17 mouse cellular contexts compared by ENCODE assay signal in the genomic region with DNA sequence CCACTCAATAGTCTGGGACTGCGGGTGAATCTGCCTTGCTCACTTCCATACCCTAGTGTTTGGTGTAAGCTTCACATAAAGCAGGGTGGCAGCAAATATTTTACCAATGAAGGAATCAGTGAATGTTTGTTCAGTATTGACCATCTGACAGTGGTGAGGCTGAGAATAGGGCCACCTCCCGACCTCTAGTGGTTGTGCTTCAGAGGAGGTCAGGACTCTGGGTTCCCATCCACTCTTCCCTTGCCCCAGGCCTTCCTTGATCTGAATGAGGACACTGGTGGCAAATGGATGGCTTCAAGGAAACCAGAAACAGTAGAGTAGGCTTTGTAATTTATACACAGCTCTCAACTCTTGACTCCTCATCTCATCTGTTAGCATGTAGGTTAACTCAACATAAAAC. TPM values are rescaled to one million over a fixed set of nuclear protein-coding genes. Genes with fewer than 3 reads are reported as not detected.
DNase-seq lines count a peak whose midpoint lies in the region; ATAC-seq and TF ChIP-seq lines count a peak whose summit lies in the region.
"Had no signal": no experiment of that assay in that cellular context is flagged by ENCODE, and none has a peak within 500 bp of the region (broad histone marks: within the 10 kb centered on the region; RNA-seq: fewer than 3 reads in every experiment).

No protein-coding gene starts in this region.

- TF ChIP-seq POLR2A in liver, adult 2 months (IDR thresholded peaks at IDR 0.05; ENCODE audit: extremely low read depth, insufficient read depth, low read length) = no peak

- H3K27me3 ChIP-seq in liver, adult 2 months (ENCODE audit: control insufficient read depth, insufficient read depth, low read length) = no peaks in the 10 kb centered on the region
- H3K27me3 ChIP-seq in E14TG2a.4 (ENCODE audit: insufficient read depth, low read length) = 0 out of 2 replicates have a peak, but pooled peaks cover 2% of the 10 kb centered on the region
- H3K27me3 ChIP-seq in liver, embryonic 15.5 days = no peaks in the 10 kb centered on the region; the same call in 1 of the 2 replicates
- H3K27me3 ChIP-seq: embryonic facial prominence, embryonic 15.5 days; limb, embryonic 13.5 days had no signal

- H3K4me2 ChIP-seq in liver, embryonic 15.5 days = no peak overlapping the region; the same call in 1 of the 2 replicates
- H3K4me2 ChIP-seq: embryonic facial prominence, embryonic 15.5 days had no signal

- H3K4me1 ChIP-seq in liver, adult 2 months (ENCODE audit: control insufficient read depth, insufficient read depth, low read length) = peaks cover 17% of the 10 kb centered on the region
- peaks cover 31% of the 10 kb centered on the region for H3K4me1 ChIP-seq in E14TG2a.4 (replicated peaks; ENCODE audit: low read depth, low read length)
- peaks cover 36% of the 10 kb centered on the region for H3K4me1 ChIP-seq in liver, embryonic 15.5 days (replicated peaks)

- H3K4me3 ChIP-seq in liver, adult 2 months (ENCODE audit: insufficient read depth, low read depth, low read length) = no peak overlapping the region
- H3K4me3 ChIP-seq in E14TG2a.4 (replicated peaks; ENCODE audit: low read length) = peak overlapping the region; percentile 94; the same call in 1 of the 2 replicates
- no peak overlapping the region for H3K4me3 ChIP-seq in liver, embryonic 15.5 days (replicated peaks)
- H3K4me3 ChIP-seq: embryonic facial prominence, embryonic 15.5 days had no signal

- peak overlapping the region; percentile 70; the same call in 1 of the 2 replicates for H3K27ac ChIP-seq in liver, adult 2 months (replicated peaks; ENCODE audit: insufficient read depth, low read depth, low read length)
- H3K27ac ChIP-seq in liver, embryonic 15.5 days (replicated peaks) = peak overlapping the region; percentile 82; the same call in 1 of the 2 replicates

- H3K36me3 ChIP-seq in liver, adult 2 months (ENCODE audit: control insufficient read depth, insufficient read depth, low read length) = peaks cover 9% of the 10 kb centered on the region
- peaks cover 10% of the 10 kb centered on the region for H3K36me3 ChIP-seq in E14TG2a.4 (ENCODE audit: insufficient read depth, low read length)
- H3K36me3 ChIP-seq in liver, embryonic 15.5 days (replicated peaks) = 0 out of 2 replicates have a peak, but pooled peaks cover 3% of the 10 kb centered on the region

- DNase-seq in heart, adult 11 months = peak; percentile 90
- DNase-seq in heart, postnatal 4 days = no peak
- peak; percentile 61 for DNase-seq in liver, adult 2 months (ENCODE audit: extremely low read depth, low read depth, low spot score)
- DNase-seq in liver = no peak
- DNase-seq in cerebellum, postnatal 4 days (ENCODE audit: low spot score in 2 of 2) = no peak
- no peak for DNase-seq in urinary bladder, adult 2 months (ENCODE audit: low spot score)
- DNase-seq: adrenal gland, postnatal 36 days; gastrocnemius, postnatal 14 days; kidney, adult 18-20 months; lung, postnatal 10 days; thymus, adult 2 months had no signal

- WGBS in liver, adult 2 months = 14% methylated on average over 2 of the region's 2 CpGs
- WGBS in liver, embryonic 15.5 days (ENCODE audit: insufficient replicate concordance) = 39% methylated on average over 2 of the region's 2 CpGs

- TF ChIP-seq CTCF in liver, adult 2 months (IDR thresholded peaks at IDR 0.05; ENCODE audit: low read depth, low read length) = peak; percentile 61
- no peak for TF ChIP-seq CTCF in E14TG2a.4 (conservative IDR thresholded peaks at IDR 0.05; ENCODE audit: low read length)

- peaks cover 10% of the 10 kb centered on the region; the same call in 1 of the 2 replicates for H3K79me2 ChIP-seq in liver, adult 2 months (ENCODE audit: control insufficient read depth, insufficient read depth, low read length)

- no peaks in the 10 kb centered on the region for H3K9me3 ChIP-seq in E14TG2a.4 (ENCODE audit: low read length)
- H3K9me3 ChIP-seq in liver, embryonic 15.5 days (replicated peaks) = no peaks in the 10 kb centered on the region
- H3K9me3 ChIP-seq: embryonic facial prominence, embryonic 15.5 days; forebrain, embryonic 10.5 days; heart, embryonic 10.5 days; limb, embryonic 13.5 days had no signal

- no peak for ATAC-seq in liver, embryonic 15.5 days (ENCODE audit: insufficient read depth)

- H3K9ac ChIP-seq in liver, adult 2 months (ENCODE audit: low read depth, low read length) = no peak overlapping the region
- 0 out of 2 replicates have a peak overlapping the region, but pooled peaks have one; percentile 18 for H3K9ac ChIP-seq in liver, embryonic 15.5 days
- H3K9ac ChIP-seq: embryonic facial prominence, embryonic 15.5 days had no signal

RNA-seq across cellular contexts. Expression of a gene that starts 14.0 kb away (rescaled TPM):
- 10 to 100 TPM; 20.4 to 22.1 TPM for total RNA-seq in heart, postnatal 4 days (2021)
- 39.1 and 43.0 TPM in 2 replicates for total RNA-seq in liver, adult 2 months (2014; rRNA removed)
- polyA plus RNA-seq in liver, adult 2 months (2012; rRNA removed) = 4.5 and 8.9 TPM in 2 replicates
- 4.5 and 4.9 TPM in 2 replicates for polyA plus RNA-seq in liver, embryonic 15.5 days (2015; fragmentation: Nextera tagmentation; extraction: Ambion mirVana)
- polyA plus RNA-seq in urinary bladder, adult 2 months (2012; rRNA removed) = 10.0 and 12.0 TPM in 2 replicates

Comparison
In these comparisons a context has a peak if more than half of its experiments do, and no peak if none do; other contexts are left out.
1. DNase-seq: peak in heart, adult 11 months (single experiment) and liver, adult 2 months (single experiment); none in heart, postnatal 4 days (single experiment), liver (single experiment), cerebellum, postnatal 4 days (0 of 2) and urinary bladder, adult 2 months (single experiment).